Mouse (Mus musculus) spleen, postnatal 0 days (tissue): Measurements from ENCODE around the gene Toe1. TPM values are rescaled to one million over a fixed set of nuclear protein-coding genes. Genes with fewer than 3 reads are reported as not detected.

ENCODE experiments used
- polyA plus RNA-seq: library from polyadenylated mRNA; unstranded; fragments of >200 nt; fragmentation: Nextera tagmentation; extraction: Ambion mirVana; gene quantifications from 2 replicates; pipeline ENCODE4 v1.2.1, GENCODE M21; 2015

Gene Toe1
- 18.5 and 20.7 TPM in 2 replicates for polyA plus RNA-seq

GRCm38 (mm10) chr4:116807197-116808129 lies at the start of gene Toe1, which contains the start of gene Mutyh:
Gene Toe1 (minus strand): TSS chr4:116807640.
Gene Mutyh (plus strand): TSS chr4:116807723.

GRCm38 (mm10) chr4:116821694-116822016 lies 14.2 kb upstream of the Toe1 start, which contains the start of gene Hpdl:
Gene Hpdl (minus strand): TSS chr4:116821707.

Other genes with a start within 250 kb of the Toe1 start
- gene Gpbp1l1, start 250.0 kb downstream of the Toe1 start, polyA plus RNA-seq = 24.4 and 26.3 TPM in 2 replicates
- gene Ccdc17, start 211.0 kb downstream of the Toe1 start, polyA plus RNA-seq = 3.0 and 4.0 TPM in 2 replicates
- gene Nasp, start 179.7 kb downstream of the Toe1 start, polyA plus RNA-seq = 83.2 and 97.0 TPM in 2 replicates
- gene Akr1a1, start 156.0 kb downstream of the Toe1 start, polyA plus RNA-seq = 323 and 372 TPM in 2 replicates
- gene Prdx1, start 122.1 kb downstream of the Toe1 start, polyA plus RNA-seq = 588 and 627 TPM in 2 replicates
- 9.2 and 10.0 TPM in 2 replicates for gene Mmachc, start 99.2 kb downstream of the Toe1 start, polyA plus RNA-seq
- 12.8 and 14.7 TPM in 2 replicates for gene Ccdc163, start 99.1 kb downstream of the Toe1 start, polyA plus RNA-seq
- gene Tesk2, start 86.7 kb downstream of the Toe1 start, polyA plus RNA-seq = 2.9 and 4.4 TPM in 2 replicates
- gene Mutyh, start 83 bp upstream of the Toe1 start, polyA plus RNA-seq = 4.3 and 4.6 TPM in 2 replicates
- gene Hpdl, start 14.1 kb upstream of the Toe1 start, polyA plus RNA-seq = 0.41 and 0.42 TPM in 2 replicates
- 0.06 and 0.10 TPM in 2 replicates for gene Zswim5, start 69.7 kb upstream of the Toe1 start, polyA plus RNA-seq
- 523 and 599 TPM in 2 replicates for gene Urod, start 186.8 kb upstream of the Toe1 start, polyA plus RNA-seq
- 6.7 and 7.3 TPM in 2 replicates for gene Hectd3, start 187.7 kb upstream of the Toe1 start, polyA plus RNA-seq
- gene Eif2b3, start 211.8 kb upstream of the Toe1 start, polyA plus RNA-seq = 30.1 and 34.1 TPM in 2 replicates